Mouse (Mus musculus) embryonic stem cell, embryonic (primary cell): ENCODE data around the gene Ppp3ca.

ENCODE experiments used
- CTCF ChIA-PET, 4 experiments: fragments of 300-600 bp in 2 of 4; fragments of 350-600 bp in 2 of 4; sonication (Branson Sonifier 250); formaldehyde crosslinking; loops; one replicate each; lab custom pipeline; 2022; ENCODE audit warnings: inconsistent platforms in 2 of 4; lab: Charles Lee
- POLR2A ChIA-PET, 4 experiments: fragments of 300-600 bp in 2 of 4; fragments of 350-600 bp in 2 of 4; sonication (Branson Sonifier 250); formaldehyde crosslinking; loops; one replicate each; lab custom pipeline; 2022; ENCODE audit warnings: antibody characterized with exemption in 4 of 4, inconsistent platforms in 1 of 4; lab: Charles Lee

Gene Ppp3ca

GRCm38 (mm10) chr3:136741659-136742058 lies 71.7 kb downstream of the Ppp3ca start:
- CTCF ChIA-PET = no interaction called here

GRCm38 (mm10) chr3:136742258-136743057 lies 72.5 kb downstream of the Ppp3ca start:
- POLR2A ChIA-PET = interaction anchor here in 3 of 4 experiments (0.8 to 1.9 kb wide), 11 partner anchors 9 to 73 kb away, joined by 3 to 12 read pairs (median 3); partner anchors contain the start of gene Ppp3ca (in 2 of the 3)
- CTCF ChIA-PET = no interaction called here

More at GRCm38 (mm10) chr3:136741659-136742058, 71.7 kb downstream of the Ppp3ca start:
- POLR2A ChIA-PET = interaction anchor here (0.5 to 1.9 kb wide), 13 partner anchors 8 to 1788 kb away, joined by 3 to 12 read pairs (median 4); partner anchors contain the start of gene Ppp3ca (in 2 of the 4)

- ChIA-PET POLR2A (interaction anchor here in 2 of 4 experiments (0.9 to 2.0 kb wide), 3 partner anchors 14 to 75 kb away, joined by 3 to 7 read pairs (median 6); partner anchors contain the start of gene Ppp3ca (in 2 of the 2)), CTCF (interaction anchor here in 1 of 4 experiments (0.6 kb wide), 1 partner anchor 1124 kb away, joined by 3 read pairs; no protein-coding TSS in a partner anchor)
Measured at GRCm38 (mm10) chr3:136744295-136744897, 74.5 kb downstream of the Ppp3ca start.

- ChIA-PET POLR2A (interaction anchor here in 1 of 4 experiments (2.0 kb wide), 1 partner anchor 76 kb away, joined by 6 read pairs; the partner anchor contains the start of gene Ppp3ca), CTCF (no interaction called here)
Measured at GRCm38 (mm10) chr3:136745456-136745855, 75.5 kb downstream of the Ppp3ca start.

- ChIA-PET POLR2A (interaction anchor here in 2 of 4 experiments (0.6 to 1.5 kb wide), 3 partner anchors 10 to 87 kb away, joined by 3 to 4 read pairs (median 3); no protein-coding TSS in a partner anchor), CTCF (no interaction called here)
Measured at GRCm38 (mm10) chr3:136748761-136749476, 79.0 kb downstream of the Ppp3ca start.

- POLR2A ChIA-PET = interaction anchor here in 1 of 4 experiments (1.5 kb wide), 1 partner anchor 9 kb away, joined by 4 read pairs; no protein-coding TSS in a partner anchor
- CTCF ChIA-PET = no interaction called here
Measured at GRCm38 (mm10) chr3:136749477-136749797, 79.5 kb downstream of the Ppp3ca start.

GRCm38 (mm10) chr3:136749951-136750350 lies 80.0 kb downstream of the Ppp3ca start:
- ChIA-PET POLR2A (interaction anchor here in 1 of 4 experiments (1.5 kb wide), 1 partner anchor 9 kb away, joined by 4 read pairs; no protein-coding TSS in a partner anchor), CTCF (no interaction called here)

GRCm38 (mm10) chr3:136752126-136752716 lies 82.3 kb downstream of the Ppp3ca start:
- CTCF ChIA-PET = no interaction called here

GRCm38 (mm10) chr3:136756137-136756536 lies 86.2 kb downstream of the Ppp3ca start:
- POLR2A ChIA-PET = no interaction called here
- CTCF ChIA-PET = no interaction called here

More at GRCm38 (mm10) chr3:136752126-136752716, 82.3 kb downstream of the Ppp3ca start:
- POLR2A ChIA-PET = no interaction called here

GRCm38 (mm10) chr3:136759446-136759845 lies 89.5 kb downstream of the Ppp3ca start:
- ChIA-PET CTCF (no interaction called here), POLR2A (interaction anchor here in 1 of 4 experiments (1.2 to 1.3 kb wide), 2 partner anchors 10 to 16 kb away, joined by 3 to 4 read pairs; no protein-coding TSS in a partner anchor)

GRCm38 (mm10) chr3:136761292-136761978 lies 91.5 kb downstream of the Ppp3ca start:
- CTCF ChIA-PET = interaction anchor here in 1 of 4 experiments (0.6 kb wide), 1 partner anchor 12 kb away, joined by 4 read pairs; no protein-coding TSS in a partner anchor
- POLR2A ChIA-PET = interaction anchor here in 2 of 4 experiments (0.7 to 1.8 kb wide), 5 partner anchors 10 to 91 kb away, joined by 3 to 6 read pairs (median 4); partner anchors contain the start of gene Ppp3ca (in 1 of the 2)

GRCm38 (mm10) chr3:136761979-136762341 lies 92.0 kb downstream of the Ppp3ca start:
- ChIA-PET CTCF (no interaction called here), POLR2A (interaction anchor here in 2 of 4 experiments (0.6 to 1.8 kb wide), 5 partner anchors 9 to 257 kb away, joined by 3 to 6 read pairs (median 4); partner anchors contain the start of gene Ppp3ca (in 1 of the 2))

GRCm38 (mm10) chr3:136763717-136764270 lies 93.9 kb downstream of the Ppp3ca start:
- POLR2A ChIA-PET = no interaction called here

GRCm38 (mm10) chr3:136765569-136765968 lies 95.6 kb downstream of the Ppp3ca start:
- CTCF ChIA-PET = no interaction called here
- POLR2A ChIA-PET = no interaction called here

More at GRCm38 (mm10) chr3:136763717-136764270, 93.9 kb downstream of the Ppp3ca start:
- CTCF ChIA-PET = no interaction called here

GRCm38 (mm10) chr3:136768775-136769485 lies 99.0 kb downstream of the Ppp3ca start:
- CTCF ChIA-PET = no interaction called here
- POLR2A ChIA-PET = interaction anchor here in 2 of 4 experiments (1.0 kb wide), 2 partner anchors 9 to 27 kb away, joined by 3 to 4 read pairs; no protein-coding TSS in a partner anchor

- CTCF ChIA-PET = no interaction called here
Measured at GRCm38 (mm10) chr3:136769486-136769882, 99.6 kb downstream of the Ppp3ca start.

More at GRCm38 (mm10) chr3:136769486-136769882, 99.6 kb downstream of the Ppp3ca start:
- POLR2A ChIA-PET = interaction anchor here in 1 of 4 experiments (1.0 kb wide), 1 partner anchor 28 kb away, joined by 3 read pairs; no protein-coding TSS in a partner anchor
